Mouse (Mus musculus) forebrain, embryonic 13.5 days (tissue): ENCODE measurements around the gene Kcnj9. TPM values are rescaled to one million over a fixed set of nuclear protein-coding genes. Genes with fewer than 3 reads are reported as not detected.
A peak's percentile ranks its signal among the peaks of the same experiment; 100 is the strongest.

Experiments
- ATAC-seq: fragments of 200-750 bp; cut with Nextera tagmentation; 2 replicates; pipeline ENCODE4 v1.8.0; 2017
- H3K27ac ChIP-seq: fragments of 300-500 bp; sonication (generic); 2 replicates; pipeline ENCODE4 v1.5.1; 2015; ENCODE audit warnings: inconsistent platforms, mild to moderate bottlenecking, moderate library complexity
- H3K27me3 ChIP-seq: fragments of 300-500 bp; sonication (generic); 2 replicates; pipeline ENCODE4 v1.6.1; 2015; ENCODE audit warnings: mild to moderate bottlenecking, inconsistent platforms
- H3K36me3 ChIP-seq: fragments of 300-500 bp; sonication (generic); 2 replicates; pipeline ENCODE4 v1.6.1; 2015; ENCODE audit warnings: mild to moderate bottlenecking, inconsistent platforms; ENCODE audit not compliant: poor library complexity, severe bottlenecking
- H3K4me1 ChIP-seq: fragments of 300-500 bp; sonication (generic); 2 replicates; pipeline ENCODE4 v1.6.1; 2015; ENCODE audit warnings: inconsistent platforms
- H3K4me2 ChIP-seq: fragments of 300-500 bp; sonication (generic); 2 replicates; pipeline ENCODE4 v1.6.1; 2015; ENCODE audit warnings: inconsistent platforms, mild to moderate bottlenecking, moderate library complexity
- H3K4me3 ChIP-seq: fragments of 300-500 bp; sonication (generic); 2 replicates; pipeline ENCODE4 v1.5.1; 2015; ENCODE audit warnings: mild to moderate bottlenecking, inconsistent platforms
- H3K9ac ChIP-seq: fragments of 300-500 bp; sonication (generic); 2 replicates; pipeline ENCODE4 v1.6.1; 2015; ENCODE audit warnings: mild to moderate bottlenecking, inconsistent platforms
- H3K9me3 ChIP-seq: fragments of 300-500 bp; sonication (generic); replicated peaks from 2 replicates; pipeline ENCODE4 v1.6.1; 2016; ENCODE audit warnings: inconsistent platforms
- WGBS: fragments of 180-500 bp; shearing (Covaris S2); methylation state at CpG from one replicate; pipeline ENCODE4 v1.1.7; 2015; 5-methylcytosine and 5-hydroxymethylcytosine counted together
- polyA plus RNA-seq: library from polyadenylated mRNA; unstranded; fragments of >200 nt; fragmentation: Nextera tagmentation; extraction: Ambion mirVana; gene quantifications from 2 replicates; pipeline ENCODE4 v1.2.1, GENCODE M21; 2015

The Kcnj9 gene
- polyA plus RNA-seq, 1 experiment from 2014 or later = 1.8 TPM

DNA sequence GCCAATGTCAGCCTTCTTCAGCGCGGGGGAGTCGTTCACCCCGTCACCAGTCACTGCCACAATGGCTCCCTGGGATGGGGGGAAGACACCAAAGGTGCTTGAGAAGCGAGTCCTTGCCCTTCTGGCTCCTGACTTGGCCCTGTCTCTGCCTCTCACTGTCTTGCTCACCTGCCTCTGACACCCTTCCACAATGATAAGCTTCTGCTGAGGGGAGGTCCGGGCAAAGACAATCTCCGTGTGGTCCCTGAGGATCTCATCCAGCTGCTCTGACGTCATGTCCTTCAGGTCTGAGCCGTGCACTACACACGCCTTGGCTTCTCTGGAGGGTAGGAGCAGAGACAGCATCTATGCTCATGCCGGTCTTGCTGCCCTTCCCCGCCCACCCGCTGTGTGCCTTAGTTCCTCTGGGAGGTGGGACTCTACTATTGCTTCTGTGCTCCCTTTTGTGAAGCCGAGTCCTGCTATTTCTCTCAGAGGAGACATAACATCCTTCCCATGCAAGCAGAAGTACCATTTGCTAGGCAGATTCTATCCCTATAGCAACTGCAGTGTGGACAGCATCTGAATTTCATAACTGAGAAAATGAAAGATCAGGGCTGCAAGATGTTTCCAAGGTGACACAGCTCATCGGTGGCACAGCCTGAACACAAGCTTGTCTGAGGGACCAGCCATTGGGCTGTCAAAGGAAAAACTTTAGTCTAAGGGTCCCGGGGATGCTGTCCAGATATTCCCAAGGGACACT is 49.2 kb downstream of the Kcnj9 start:
- Histone ChIP-seq H3K4me3 (no peak overlapping the region), H3K36me3 (0 out of 2 replicates have a peak, but pooled peaks cover 6% of the 10 kb centered on the region), H3K4me1 (no peaks in the 10 kb centered on the region), H3K4me2 (no peak overlapping the region), H3K9ac (no peak overlapping the region), H3K27ac (no peak overlapping the region), H3K27me3 (no peaks in the 10 kb centered on the region), H3K9me3 (no peaks in the 10 kb centered on the region)
- WGBS = 83% methylated on average over 16 of the region's 16 CpGs
- ATAC-seq = no peak

DNA sequence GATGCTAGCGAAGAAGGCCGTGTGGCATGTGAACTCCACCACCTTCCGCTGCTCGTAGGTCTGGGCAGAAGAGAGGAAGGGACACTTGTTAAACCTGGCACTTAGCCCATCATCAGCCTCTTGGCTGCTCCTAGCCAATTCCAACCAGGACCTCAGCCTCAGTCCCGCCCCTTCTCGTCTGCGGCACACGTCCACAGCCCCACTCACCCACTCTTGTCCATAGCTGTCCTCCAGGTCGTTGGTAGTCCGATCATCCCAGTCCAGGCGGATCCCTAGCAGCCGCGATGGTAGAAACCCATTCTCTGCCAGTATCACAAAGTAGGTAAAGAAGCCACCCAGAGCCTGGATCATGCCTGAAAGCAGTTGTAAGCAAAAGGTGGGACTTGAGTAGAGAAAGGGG is 50.8 kb downstream of the Kcnj9 start:
- H3K9me3 ChIP-seq = no peaks in the 10 kb centered on the region
- no peak overlapping the region for H3K4me3 ChIP-seq
- no peaks in the 10 kb centered on the region for H3K36me3 ChIP-seq
- no peak for ATAC-seq
- 93% methylated on average over 13 of the region's 13 CpGs for WGBS
- H3K27me3 ChIP-seq = no peaks in the 10 kb centered on the region
- no peak overlapping the region for H3K4me2 ChIP-seq
- no peak overlapping the region for H3K9ac ChIP-seq
- H3K27ac ChIP-seq = no peak overlapping the region
- H3K4me1 ChIP-seq = no peaks in the 10 kb centered on the region

DNA sequence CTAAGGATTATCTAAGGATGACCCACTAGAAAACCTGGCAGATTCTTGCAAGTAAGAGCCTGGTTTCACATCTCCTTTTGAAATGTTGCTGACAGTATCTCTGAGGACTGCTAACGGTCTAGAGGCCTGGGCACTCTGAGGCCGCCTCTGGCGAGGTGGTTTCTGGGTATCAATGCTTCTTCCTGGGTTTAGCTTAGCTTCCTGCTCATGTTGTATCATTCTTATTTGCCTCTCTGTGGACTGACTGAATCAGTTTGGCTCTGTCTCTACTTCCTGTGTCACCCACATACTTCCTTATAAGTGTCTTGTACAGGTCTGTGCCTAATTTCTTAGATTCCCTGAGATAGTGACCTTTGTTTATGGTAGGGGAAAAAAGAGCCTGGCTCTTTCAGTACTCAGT is 51.9 kb downstream of the Kcnj9 start:
- H3K9ac ChIP-seq = no peak overlapping the region
- ATAC-seq = no peak
- H3K4me2 ChIP-seq = no peak overlapping the region
- H3K4me3 ChIP-seq = no peak overlapping the region
- no peaks in the 10 kb centered on the region for H3K9me3 ChIP-seq
- H3K36me3 ChIP-seq = no peaks in the 10 kb centered on the region
- 73% methylated on average over 3 of the region's 3 CpGs for WGBS
- peaks cover 1% of the 10 kb centered on the region; the same call in 1 of the 2 replicates for H3K4me1 ChIP-seq
- H3K27me3 ChIP-seq = no peaks in the 10 kb centered on the region
- no peak overlapping the region; the same call in 1 of the 2 replicates for H3K27ac ChIP-seq

DNA sequence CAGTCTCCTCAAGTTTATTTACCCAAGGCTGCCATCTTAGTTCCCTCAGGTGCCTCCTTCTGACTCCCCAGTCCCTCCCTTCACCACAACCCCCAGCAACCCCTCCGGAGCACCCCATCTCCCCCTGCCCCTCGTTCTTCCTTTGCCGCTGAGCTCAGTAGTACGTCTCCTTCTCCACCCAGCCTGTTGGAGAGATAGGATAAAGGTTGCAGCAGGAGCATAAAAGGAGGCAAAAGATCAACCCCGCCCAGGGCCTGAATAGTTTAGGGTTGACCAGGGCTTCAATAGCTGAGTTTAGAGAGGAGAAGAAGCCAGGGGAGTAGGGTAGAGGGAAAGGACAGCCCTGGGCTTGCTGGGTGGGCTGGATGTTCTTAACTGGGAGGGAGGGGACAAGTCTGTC is 54.6 kb downstream of the Kcnj9 start:
- H3K9me3 ChIP-seq = no peaks in the 10 kb centered on the region
- H3K9ac ChIP-seq = no peak overlapping the region
- no peak overlapping the region for H3K27ac ChIP-seq
- no peak overlapping the region for H3K4me2 ChIP-seq
- H3K4me1 ChIP-seq = peaks cover 11% of the 10 kb centered on the region
- 79% methylated on average over 5 of the region's 5 CpGs for WGBS
- H3K36me3 ChIP-seq = no peaks in the 10 kb centered on the region
- no peak for ATAC-seq
- no peaks in the 10 kb centered on the region for H3K27me3 ChIP-seq
- no peak overlapping the region for H3K4me3 ChIP-seq

DNA sequence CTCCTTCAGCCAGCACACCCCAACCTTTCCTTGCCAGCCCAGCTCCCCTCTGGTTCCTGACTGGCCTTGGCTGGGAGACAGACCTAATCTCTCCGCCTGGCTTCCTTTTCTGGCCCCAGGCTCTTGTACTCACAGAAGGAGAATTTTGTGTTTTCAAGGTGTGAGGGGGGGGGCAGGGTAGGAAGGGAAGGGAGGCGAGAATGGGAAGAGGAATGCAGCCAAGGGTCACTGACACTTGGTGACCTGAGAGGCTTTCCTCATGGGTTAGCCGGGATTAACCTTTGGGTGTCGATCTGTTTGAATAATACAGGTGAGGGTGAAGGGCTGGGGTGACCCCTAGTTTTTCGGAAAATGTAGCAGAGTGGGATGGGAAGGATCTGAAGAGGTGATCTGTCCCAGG is 55.0 kb downstream of the Kcnj9 start:
- no peak for ATAC-seq
- Histone ChIP-seq H3K9ac (no peak overlapping the region), H3K27ac (no peak overlapping the region), H3K27me3 (no peaks in the 10 kb centered on the region), H3K4me3 (no peak overlapping the region), H3K4me1 (peaks cover 11% of the 10 kb centered on the region), H3K4me2 (no peak overlapping the region), H3K36me3 (no peaks in the 10 kb centered on the region), H3K9me3 (no peaks in the 10 kb centered on the region)
- WGBS = 63% methylated on average over 5 of the region's 5 CpGs

DNA sequence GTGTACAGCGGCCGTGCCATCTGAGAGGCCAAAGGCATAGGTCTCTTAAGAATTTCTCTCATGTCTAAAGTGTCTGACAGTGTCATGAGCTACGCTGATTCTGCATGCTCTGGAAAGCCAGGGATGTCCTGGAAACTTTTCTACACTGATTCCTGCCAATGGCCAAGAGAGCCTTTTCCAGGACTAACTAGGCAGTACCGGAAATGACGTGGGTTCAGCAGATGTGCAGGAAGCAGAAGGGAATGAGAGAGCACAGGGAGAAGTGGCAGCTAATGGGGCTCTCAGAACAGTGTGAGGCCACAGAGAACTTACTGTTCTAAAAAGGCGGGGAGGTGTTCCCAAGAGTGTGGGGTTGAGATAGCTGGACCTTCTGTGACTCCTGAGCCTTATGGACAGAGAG is 55.7 kb downstream of the Kcnj9 start:
- Histone ChIP-seq H3K36me3 (no peaks in the 10 kb centered on the region), H3K4me3 (no peak overlapping the region), H3K27me3 (no peaks in the 10 kb centered on the region), H3K27ac (no peak overlapping the region), H3K4me2 (no peak overlapping the region), H3K4me1 (peaks cover 11% of the 10 kb centered on the region), H3K9ac (no peak overlapping the region), H3K9me3 (no peaks in the 10 kb centered on the region)
- WGBS = 93% methylated on average over 6 of the region's 6 CpGs
- ATAC-seq = no peak

DNA sequence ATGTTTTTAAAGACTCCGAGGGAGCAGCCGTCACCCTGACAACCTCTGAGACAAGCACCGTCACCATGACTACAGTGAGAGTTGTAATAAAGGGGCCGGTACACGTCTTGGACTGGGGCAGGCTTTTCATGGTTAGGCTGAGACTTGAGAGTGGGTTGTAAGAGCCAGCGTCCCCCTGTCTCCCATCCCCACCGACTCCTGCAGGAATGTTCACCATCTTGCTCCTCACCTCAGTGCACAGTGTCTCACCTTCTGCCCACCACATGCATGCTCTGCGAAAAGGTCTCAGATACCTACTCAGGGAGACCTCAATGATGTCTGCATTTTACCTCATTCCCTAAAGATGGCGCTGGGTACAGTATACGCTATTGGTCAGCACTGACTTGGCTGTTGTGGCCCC is 57.4 kb downstream of the Kcnj9 start:
- Histone ChIP-seq H3K27me3 (no peaks in the 10 kb centered on the region), H3K4me3 (no peak overlapping the region), H3K4me2 (no peak overlapping the region), H3K9ac (no peak overlapping the region), H3K4me1 (peaks cover 11% of the 10 kb centered on the region), H3K9me3 (no peaks in the 10 kb centered on the region), H3K27ac (0 out of 2 replicates have a peak overlapping the region, but pooled peaks have one; percentile 2), H3K36me3 (no peaks in the 10 kb centered on the region)
- 29% methylated on average over 10 of the region's 10 CpGs for WGBS
- peak; percentile 92 for ATAC-seq

DNA sequence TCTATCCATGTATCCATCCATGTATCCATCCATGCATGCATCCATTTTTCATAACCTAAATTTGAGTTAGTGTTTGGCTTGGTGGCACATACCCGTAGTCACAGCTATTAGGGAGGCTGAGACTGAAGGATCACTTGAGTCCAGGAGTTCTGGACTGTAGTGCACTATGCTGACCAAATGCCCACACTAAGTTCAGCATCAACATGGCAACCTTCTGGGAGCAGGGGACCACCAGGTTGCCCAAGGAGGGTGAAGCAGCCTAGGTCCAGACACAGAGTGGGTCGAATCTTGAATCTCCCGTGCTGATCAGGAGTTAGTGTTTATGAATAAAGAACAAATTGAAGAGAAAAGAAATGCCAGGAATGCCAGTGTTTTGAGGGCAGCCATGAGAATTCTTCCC is 57.9 kb downstream of the Kcnj9 start:
- peaks cover 11% of the 10 kb centered on the region for H3K4me1 ChIP-seq
- 59% methylated on average over 3 of the region's 3 CpGs for WGBS
- H3K36me3 ChIP-seq = no peaks in the 10 kb centered on the region
- no peaks in the 10 kb centered on the region for H3K27me3 ChIP-seq
- no peak overlapping the region for H3K9ac ChIP-seq
- H3K4me3 ChIP-seq = no peak overlapping the region
- ATAC-seq = peak; percentile 41; the same call in 1 of the 2 replicates
- 0 out of 2 replicates have a peak overlapping the region, but pooled peaks have one; percentile 33 for H3K27ac ChIP-seq
- H3K4me2 ChIP-seq = no peak overlapping the region
- no peaks in the 10 kb centered on the region for H3K9me3 ChIP-seq

Other genes starting within 250 kb of the Kcnj9 start
- gene Copa, start 246.8 kb downstream of the Kcnj9 start, polyA plus RNA-seq = 174 and 194 TPM in 2 replicates
- 95.5 and 106 TPM in 2 replicates for gene Ncstn, start 246.5 kb downstream of the Kcnj9 start, polyA plus RNA-seq
- gene Pex19, start 202.6 kb downstream of the Kcnj9 start, polyA plus RNA-seq = 155 and 163 TPM in 2 replicates
- 112 and 125 TPM in 2 replicates for gene Dcaf8, start 181.2 kb downstream of the Kcnj9 start, polyA plus RNA-seq
- 470 and 471 TPM in 2 replicates for gene Pea15a, start 122.5 kb downstream of the Kcnj9 start, polyA plus RNA-seq
- gene Casq1, start 109.5 kb downstream of the Kcnj9 start, polyA plus RNA-seq = 4.5 TPM in 2 replicates
- 0.10 TPM in 1 of 2 replicates, not detected in the other for gene Atp1a4, start 70.9 kb downstream of the Kcnj9 start, polyA plus RNA-seq
- 164 and 169 TPM in 2 replicates for gene Igsf8, start 67.7 kb downstream of the Kcnj9 start, polyA plus RNA-seq
- gene Atp1a2, start 31.3 kb downstream of the Kcnj9 start, polyA plus RNA-seq = 17.6 and 17.8 TPM in 2 replicates
- 1.2 and 1.5 TPM in 2 replicates for gene Kcnj10, start 11.9 kb upstream of the Kcnj9 start, polyA plus RNA-seq
- gene Pigm, start 47.2 kb upstream of the Kcnj9 start, polyA plus RNA-seq = 5.6 and 6.2 TPM in 2 replicates
- 0.21 and 0.23 TPM in 2 replicates for gene Slamf9, start 146.0 kb upstream of the Kcnj9 start, polyA plus RNA-seq
- 78.7 and 90.7 TPM in 2 replicates for gene Igsf9, start 152.5 kb upstream of the Kcnj9 start, polyA plus RNA-seq
- gene Tagln2, start 170.7 kb upstream of the Kcnj9 start, polyA plus RNA-seq = 52.9 and 55.8 TPM in 2 replicates
- gene Cfap45, start 191.5 kb upstream of the Kcnj9 start, polyA plus RNA-seq = 1.4 and 2.2 TPM in 2 replicates
- 0.11 and 0.14 TPM in 2 replicates for gene Vsig8, start 226.6 kb upstream of the Kcnj9 start, polyA plus RNA-seq